Mouse (Mus musculus) forebrain, embryonic 11.5 days (tissue): ENCODE results near the gene Ctdnep1. TPM values are rescaled to one million over a fixed set of nuclear protein-coding genes. Genes with fewer than 3 reads are reported as not detected.

Source experiments
- ATAC-seq: fragments of 200-750 bp; cut with Nextera tagmentation; replicated peaks from 2 replicates; pipeline ENCODE4 v1.8.0; 2017; ENCODE audit warnings: moderate TSS enrichment; ENCODE audit not compliant: low FRiP score
- DNase-seq: peaks from one replicate; pipeline ENCODE4 v3.0.0-alpha.2; 2017; ENCODE audit warnings: low spot score
- H3K27ac ChIP-seq: fragments of 300-500 bp; sonication (generic); 2 replicates; pipeline ENCODE4 v1.5.1; 2014; ENCODE audit warnings: low read depth, low read length
- H3K27me3 ChIP-seq: fragments of 300-500 bp; sonication (generic); 2 replicates; pipeline ENCODE4 v1.6.1; 2014; ENCODE audit warnings: mild to moderate bottlenecking, low read length, mixed read lengths; ENCODE audit not compliant: control insufficient read depth, insufficient read depth
- H3K36me3 ChIP-seq: fragments of 300-500 bp; sonication (generic); 2 replicates; pipeline ENCODE4 v1.6.1; 2014; ENCODE audit warnings: mild to moderate bottlenecking, low read length, moderate library complexity, mixed read lengths; ENCODE audit not compliant: control insufficient read depth, insufficient read depth
- H3K4me1 ChIP-seq: fragments of 300-500 bp; sonication (generic); replicated peaks from 2 replicates; pipeline ENCODE4 v1.6.1; 2014; ENCODE audit warnings: low read length, mixed read lengths; ENCODE audit not compliant: control insufficient read depth, insufficient read depth
- H3K4me2 ChIP-seq: fragments of 300-500 bp; sonication (generic); 2 replicates; pipeline ENCODE4 v1.6.1; 2014; ENCODE audit warnings: low read depth, mild to moderate bottlenecking, low read length, moderate library complexity, mixed read lengths; ENCODE audit not compliant: severe bottlenecking
- H3K4me3 ChIP-seq: fragments of 300-500 bp; sonication (generic); 2 replicates; pipeline ENCODE4 v1.5.1; 2014; ENCODE audit warnings: low read depth, low read length
- H3K9ac ChIP-seq: fragments of 300-500 bp; sonication (generic); 2 replicates; pipeline ENCODE4 v1.6.1; 2014; ENCODE audit warnings: low read length
- H3K9me3 ChIP-seq: fragments of 300-500 bp; sonication (generic); 2 replicates; pipeline ENCODE4 v1.6.1; 2016; ENCODE audit warnings: low read length, mixed read lengths; ENCODE audit not compliant: control insufficient read depth
- WGBS: fragments of 180-500 bp; shearing (Covaris S2); extraction: QIAGEN DNeasy Blood & Tissue Kit; methylation state at CpG from one replicate; pipeline ENCODE4 v1.1.7; 2014; 5-methylcytosine and 5-hydroxymethylcytosine counted together
- polyA plus RNA-seq: library from polyadenylated mRNA; unstranded; fragments of >200 nt; fragmentation: Nextera tagmentation; extraction: Ambion mirVana; gene quantifications from 2 replicates; pipeline ENCODE4 v1.2.1, GENCODE M21; 2014

Ctdnep1 gene
- polyA plus RNA-seq, 1 experiment from 2014 or later: 20.4 TPM

DNA sequence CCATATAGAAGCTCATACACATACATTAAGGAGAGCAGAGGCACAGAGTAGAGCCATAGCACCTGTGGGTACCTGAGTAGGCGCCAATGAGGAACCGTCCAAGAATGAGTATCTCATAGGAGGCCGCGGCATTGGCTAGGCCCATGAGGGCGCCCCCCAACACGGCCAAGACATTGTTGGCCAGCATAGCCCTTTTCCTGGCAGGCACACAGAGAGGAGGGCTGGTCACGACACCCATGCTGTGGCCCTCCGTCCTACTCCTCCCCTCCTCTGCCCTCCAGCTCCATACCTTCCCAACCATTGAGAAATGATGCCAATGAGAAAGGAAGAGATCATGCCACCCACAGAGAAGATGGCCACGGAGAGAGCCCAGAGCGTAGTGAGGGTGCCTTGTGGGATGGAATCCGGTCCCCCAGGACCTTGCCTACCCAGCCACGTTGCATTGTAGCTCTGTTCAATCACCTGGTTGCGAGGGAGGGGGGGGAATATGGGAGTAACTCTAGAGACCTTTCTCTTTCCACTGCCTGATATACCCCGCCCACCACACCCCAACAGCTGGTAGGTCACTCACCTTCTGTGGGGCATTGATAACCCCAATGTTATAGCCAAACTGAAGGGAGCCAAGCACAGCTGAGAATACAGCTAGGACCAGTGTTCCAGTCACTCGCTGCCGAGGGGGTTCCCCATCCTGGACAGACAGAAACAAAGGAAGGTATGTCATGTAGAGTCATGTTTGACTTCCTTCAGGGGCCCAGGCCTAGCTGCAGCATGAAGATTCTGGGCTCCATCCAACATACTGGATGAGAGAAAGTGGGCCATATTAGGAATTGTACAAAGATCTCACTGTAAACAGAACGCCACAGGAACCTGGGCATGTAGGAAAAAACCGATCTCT, 34.7 kb upstream of the Ctdnep1 start:
- 89% methylated on average over 18 of the region's 18 CpGs for WGBS
- ATAC-seq (no peak), DNase-seq (no peak)
- no peaks in the 10 kb centered on the region for H3K36me3 ChIP-seq
- peaks cover 11% of the 10 kb centered on the region; the same call in 1 of the 2 replicates for H3K4me1 ChIP-seq
- H3K9me3 ChIP-seq: no peaks in the 10 kb centered on the region
- H3K27me3 ChIP-seq: no peaks in the 10 kb centered on the region
- peak overlapping the region; percentile 50; the same call in 1 of the 2 replicates for H3K4me3 ChIP-seq
- H3K9ac ChIP-seq: no peak overlapping the region
- no peak overlapping the region for H3K27ac ChIP-seq
- peak overlapping the region; percentile 71; the same call in 1 of the 2 replicates for H3K4me2 ChIP-seq

GRCm38 (mm10) chr11:69947337-69948065, 33.5 kb upstream of the Ctdnep1 start:
- peak; percentile 22 for ATAC-seq
- peak overlapping the region; percentile 41 for H3K27ac ChIP-seq

GRCm38 (mm10) chr11:69948066-69948762, 32.7 kb upstream of the Ctdnep1 start, which contains the start of gene Slc2a4:
Gene Slc2a4, minus strand, starts transcription at chr11:69948188.
- DNase-seq (peak; percentile 99), ATAC-seq (peak; percentile 96)
- under 1% methylated on average over 34 of the region's 34 CpGs for WGBS
- Histone ChIP-seq H3K4me3 (peak within 1 kb of the TSS; percentile 50), H3K4me2 (peak within 1 kb of the TSS; percentile 71), H3K9ac (peak within 1 kb of the TSS; percentile 80), H3K36me3 (no peaks in the 10 kb centered on the region), H3K27ac (peak within 1 kb of the TSS; percentile 86), H3K27me3 (no peaks in the 10 kb centered on the region), H3K4me1 (peaks cover 11% of the 10 kb centered on the region; the same call in 1 of the 2 replicates), H3K9me3 (no peaks in the 10 kb centered on the region)

More at GRCm38 (mm10) chr11:69947337-69948065, 33.5 kb upstream of the Ctdnep1 start:
- Histone ChIP-seq H3K4me2 (peak overlapping the region; percentile 71), H3K27me3 (no peaks in the 10 kb centered on the region), H3K9ac (peak overlapping the region; percentile 80), H3K4me1 (peaks cover 11% of the 10 kb centered on the region; the same call in 1 of the 2 replicates), H3K36me3 (no peaks in the 10 kb centered on the region), H3K9me3 (no peaks in the 10 kb centered on the region), H3K4me3 (peak overlapping the region; percentile 50)
- 2% methylated on average over 29 of the region's 29 CpGs for WGBS
- peak; percentile 80 for DNase-seq

DNA sequence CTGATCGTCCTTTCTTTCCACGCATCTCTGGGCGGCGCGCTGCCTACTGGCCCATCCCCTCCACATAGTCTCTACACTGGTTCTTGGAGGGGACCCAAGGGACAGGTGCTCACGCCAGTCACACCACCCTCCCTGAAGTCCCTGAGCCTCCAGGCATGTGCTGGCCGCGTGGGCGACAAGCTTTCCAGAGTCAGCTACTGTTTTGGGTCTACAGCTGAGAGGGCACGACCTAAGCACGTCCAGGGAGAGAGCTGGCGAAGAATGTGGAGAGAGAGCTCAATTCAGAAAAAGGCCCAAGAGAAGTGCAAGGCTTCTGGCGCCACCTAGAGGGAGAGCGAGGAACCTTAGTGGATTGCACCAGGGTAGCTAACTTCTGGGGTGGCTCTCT, 32.2 kb upstream of the Ctdnep1 start:
- peak overlapping the region; percentile 86 for H3K27ac ChIP-seq
- no peaks in the 10 kb centered on the region for H3K9me3 ChIP-seq
- peak overlapping the region; percentile 71 for H3K4me2 ChIP-seq
- no peaks in the 10 kb centered on the region for H3K36me3 ChIP-seq
- WGBS: under 1% methylated on average over 14 of the region's 14 CpGs
- H3K4me3 ChIP-seq: peak overlapping the region; percentile 50
- peaks cover 11% of the 10 kb centered on the region; the same call in 1 of the 2 replicates for H3K4me1 ChIP-seq
- DNase-seq: peak; percentile 94
- H3K27me3 ChIP-seq: no peaks in the 10 kb centered on the region
- ATAC-seq: peak; percentile 68
- peak overlapping the region; percentile 80 for H3K9ac ChIP-seq

DNA sequence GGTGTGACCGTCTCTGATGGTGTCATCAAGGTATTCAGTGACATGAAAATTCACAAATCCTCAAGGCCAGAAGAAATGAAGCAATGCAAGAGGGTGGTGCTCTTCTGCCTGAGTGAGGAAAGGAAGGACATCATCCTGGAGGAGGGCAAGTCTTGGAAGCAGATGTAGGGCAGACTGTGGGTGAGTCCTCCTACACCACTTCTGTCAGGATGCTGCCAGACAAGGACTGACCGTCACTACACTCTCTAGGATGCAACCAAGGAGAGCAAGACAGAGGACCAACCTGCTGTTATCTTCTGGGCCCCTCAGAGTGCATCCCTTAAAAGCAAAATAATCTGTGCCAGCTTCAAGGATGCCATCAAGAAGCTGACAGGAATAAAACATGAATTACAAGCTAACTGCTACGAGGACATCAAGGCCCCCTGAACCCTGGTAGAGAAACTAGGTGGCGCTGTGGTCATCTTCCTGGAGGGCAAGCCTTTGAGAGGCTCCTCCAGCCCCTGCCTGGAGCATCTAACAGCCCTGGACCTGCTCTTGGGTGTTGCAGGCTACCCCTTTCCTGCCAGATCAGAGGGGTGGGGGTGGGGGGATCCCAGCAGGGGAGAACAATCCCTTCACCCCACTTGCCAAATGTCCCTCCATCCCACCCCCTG, 30.0 kb upstream of the Ctdnep1 start:
- Histone ChIP-seq H3K4me1 (peaks cover 11% of the 10 kb centered on the region; the same call in 1 of the 2 replicates), H3K27ac (no peak overlapping the region), H3K36me3 (no peaks in the 10 kb centered on the region), H3K4me3 (no peak overlapping the region), H3K4me2 (no peak overlapping the region), H3K9me3 (no peaks in the 10 kb centered on the region), H3K9ac (no peak overlapping the region), H3K27me3 (no peaks in the 10 kb centered on the region)
- DNase-seq (no peak), ATAC-seq (no peak)
- WGBS: 44% methylated on average over 4 of the region's 4 CpGs

DNA sequence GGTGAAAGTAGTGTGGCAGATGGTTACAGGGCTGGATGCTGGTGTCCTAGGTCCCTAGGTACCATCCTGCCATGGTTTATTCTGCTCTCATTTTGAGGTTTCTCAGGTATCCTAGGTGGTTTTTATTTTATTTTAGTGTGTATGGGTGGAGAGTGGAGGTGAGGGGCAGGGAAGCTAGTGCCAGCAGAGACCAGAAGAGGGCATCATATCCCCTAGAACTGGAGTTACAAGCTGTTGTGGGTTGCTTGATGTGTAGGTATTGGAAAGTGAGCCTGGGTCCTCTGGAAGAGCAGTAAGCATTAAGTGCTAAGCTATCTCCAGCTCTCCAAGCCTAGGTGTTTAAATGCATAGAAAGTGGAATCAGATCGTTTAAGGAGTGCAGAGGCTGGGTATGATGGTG, 28.7 kb upstream of the Ctdnep1 start:
- Histone ChIP-seq H3K9ac (no peak overlapping the region), H3K4me1 (peaks cover 6% of the 10 kb centered on the region; the same call in 1 of the 2 replicates), H3K27me3 (no peaks in the 10 kb centered on the region), H3K4me3 (no peak overlapping the region), H3K36me3 (no peaks in the 10 kb centered on the region), H3K27ac (no peak overlapping the region), H3K4me2 (no peak overlapping the region), H3K9me3 (no peaks in the 10 kb centered on the region)
- 65% methylated on average over 1 of the region's 1 CpGs for WGBS
- no peak for DNase-seq
- no peak for ATAC-seq

DNA sequence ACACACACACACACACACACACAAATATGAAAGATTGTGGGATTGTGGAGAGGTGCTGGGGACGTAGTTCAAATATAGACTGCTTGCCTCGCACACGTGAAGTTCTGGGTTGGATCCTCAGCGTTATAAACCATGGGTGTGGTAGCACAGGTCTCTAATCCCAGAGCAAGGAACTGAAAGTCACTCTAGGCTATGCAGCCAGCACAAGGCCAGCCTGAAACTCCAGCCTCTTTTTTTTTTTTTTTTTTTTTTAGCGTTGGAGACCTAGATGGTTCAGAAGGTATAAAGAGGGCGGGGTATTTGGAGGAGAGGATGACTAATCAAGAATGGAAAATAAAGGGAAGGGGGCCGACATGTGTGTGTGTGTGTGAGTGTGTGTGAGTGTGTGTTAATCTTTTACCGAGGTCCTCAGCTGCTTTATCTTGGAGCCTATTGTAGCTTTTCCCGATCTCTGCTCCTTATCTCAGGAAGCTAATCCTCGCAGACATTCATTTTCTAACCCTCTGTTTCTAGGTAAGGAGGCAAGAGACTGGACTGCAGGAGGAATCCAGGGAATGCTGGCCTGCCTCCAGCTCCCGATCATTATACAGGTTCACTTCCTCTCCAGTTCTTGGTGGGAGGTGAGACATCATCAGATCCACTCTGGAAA, 27.6 kb upstream of the Ctdnep1 start:
- ATAC-seq (no peak), DNase-seq (no peak)
- Histone ChIP-seq H3K27me3 (no peaks in the 10 kb centered on the region), H3K4me3 (no peak overlapping the region), H3K27ac (no peak overlapping the region), H3K9me3 (no peaks in the 10 kb centered on the region), H3K4me2 (no peak overlapping the region), H3K36me3 (no peaks in the 10 kb centered on the region), H3K4me1 (peaks cover 2% of the 10 kb centered on the region; the same call in 1 of the 2 replicates), H3K9ac (no peak overlapping the region)
- WGBS: 68% methylated on average over 11 of the region's 11 CpGs
